Mouse (Mus musculus) MEL (cell line): ENCODE data around the gene Prkce. TPM values are rescaled to one million over a fixed set of nuclear protein-coding genes. Genes with fewer than 3 reads are reported as not detected.

Experiments
- DNase-seq: peaks from one replicate; pipeline ENCODE4 v3.0.0; 2011; ENCODE audit warnings: low read depth, low spot score
- H3K27ac ChIP-seq: 2 replicates; pipeline ENCODE4 v1.5.1; 2012; ENCODE audit warnings: low read depth, mild to moderate bottlenecking, control low read depth, low read length, moderate library complexity; ENCODE audit not compliant: control insufficient read depth
- H3K27me3 ChIP-seq, 2 experiments: fragments of 150-350 bp in 1 of 2; sonication (generic) in 1 of 2; 2 replicates each; pipeline ENCODE4 v1.6.1; 2012; ENCODE audit warnings: low read length in 2 of 2, mild to moderate bottlenecking in 2 of 2, improper control_type of control experiment in 1 of 2, moderate library complexity in 1 of 2; ENCODE audit not compliant: insufficient read depth in 2 of 2, control insufficient read depth in 1 of 2
- H3K36me3 ChIP-seq, 2 experiments: 2 replicates each; pipeline ENCODE4 v1.6.1; 2012 to 2014; ENCODE audit warnings: low read length in 2 of 2, improper control_type of control experiment in 1 of 2, inconsistent platforms in 1 of 2, mild to moderate bottlenecking in 1 of 2; ENCODE audit not compliant: insufficient read depth in 2 of 2, control insufficient read depth in 1 of 2
- H3K4me1 ChIP-seq, 2 experiments: fragments of 150-350 bp in 1 of 2; sonication (generic) in 1 of 2; 2 replicates each; pipeline ENCODE4 v1.6.1; 2012; ENCODE audit warnings: low read length in 2 of 2, improper control_type of control experiment in 1 of 2, mild to moderate bottlenecking in 1 of 2; ENCODE audit not compliant: insufficient read depth in 2 of 2, control insufficient read depth in 1 of 2
- H3K4me3 ChIP-seq, 2 experiments: fragments of 150-350 bp in 1 of 2; sonication (generic) in 1 of 2; 2 replicates each; pipeline ENCODE4 v1.5.1; 2012; ENCODE audit warnings: low read depth in 2 of 2, low read length in 2 of 2, mild to moderate bottlenecking in 2 of 2, moderate library complexity in 2 of 2, control low read depth in 1 of 2, improper control_type of control experiment in 1 of 2; ENCODE audit not compliant: control insufficient read depth in 1 of 2, insufficient read depth in 1 of 2
- H3K79me2 ChIP-seq: 2 replicates; pipeline ENCODE4 v1.6.1; 2012; ENCODE audit warnings: mild to moderate bottlenecking, low read length, moderate library complexity; ENCODE audit not compliant: control insufficient read depth, poor library complexity, insufficient read depth
- H3K9ac ChIP-seq: 2 replicates; pipeline ENCODE4 v1.6.1; 2012; ENCODE audit warnings: low read depth, mild to moderate bottlenecking, control low read depth, low read length, moderate library complexity; ENCODE audit not compliant: control insufficient read depth, poor library complexity, severe bottlenecking
- H3K9me3 ChIP-seq: fragments of 150-350 bp; sonication (generic); replicated peaks from 2 replicates; pipeline ENCODE4 v1.6.1; 2012; ENCODE audit warnings: mild to moderate bottlenecking, low read length, improper control_type of control experiment, moderate library complexity; ENCODE audit not compliant: insufficient read depth
- BHLHE40 ChIP-seq: IDR thresholded peaks from 2 replicates; pipeline ENCODE4 v1.6.1; 2012; ENCODE audit warnings: low read depth, mild to moderate bottlenecking, inconsistent platforms, low read length, improper control_type of control experiment, borderline replicate concordance
- CHD1 ChIP-seq: IDR thresholded peaks from 2 replicates; pipeline ENCODE4 v1.6.1; 2012; ENCODE audit warnings: low read depth, mild to moderate bottlenecking, inconsistent platforms, low read length, improper control_type of control experiment
- CHD2 ChIP-seq: IDR thresholded peaks from 2 replicates; pipeline ENCODE4 v1.6.1; 2011; ENCODE audit warnings: low read length, improper control_type of control experiment
- CTCF ChIP-seq, 3 experiments: IDR thresholded peaks in 2 of 3; conservative IDR thresholded peaks in 1 of 3; 2 replicates each; pipeline ENCODE4 v1.5.1; 2011 to 2012; ENCODE audit warnings: low read length in 3 of 3, low read depth in 2 of 3, mild to moderate bottlenecking in 2 of 3, improper control_type of control experiment in 1 of 3, inconsistent platforms in 1 of 3, mixed read lengths in 1 of 3, moderate library complexity in 1 of 3; ENCODE audit not compliant: control insufficient read depth in 1 of 3, insufficient read depth in 1 of 3, poor library complexity in 1 of 3, severe bottlenecking in 1 of 3
- ELF1 ChIP-seq: IDR thresholded peaks from 2 replicates; pipeline ENCODE4 v1.6.1; 2014; ENCODE audit warnings: low read depth, mild to moderate bottlenecking, inconsistent platforms, low read length, improper control_type of control experiment, moderate library complexity
- EP300 ChIP-seq, 2 experiments: IDR thresholded peaks; 2 replicates each; pipeline ENCODE4 v1.6.1; 2011; ENCODE audit warnings: improper control_type of control experiment in 2 of 2, low read length in 2 of 2, low read depth in 1 of 2, mild to moderate bottlenecking in 1 of 2
- GABPA ChIP-seq: IDR thresholded peaks from 2 replicates; pipeline ENCODE4 v1.6.1; 2012; ENCODE audit warnings: low read depth, mild to moderate bottlenecking, inconsistent platforms, low read length, improper control_type of control experiment, moderate library complexity
- HCFC1 ChIP-seq: IDR thresholded peaks from 2 replicates; pipeline ENCODE4 v1.6.1; 2012; ENCODE audit warnings: low read depth, mild to moderate bottlenecking, inconsistent platforms, low read length, improper control_type of control experiment, moderate library complexity
- KAT2A ChIP-seq: conservative IDR thresholded peaks from 2 replicates; pipeline ENCODE4 v1.6.1; 2012; ENCODE audit warnings: low read depth, low read length, improper control_type of control experiment, inconsistent platforms
- MAFK ChIP-seq: IDR thresholded peaks from 2 replicates; pipeline ENCODE4 v1.6.1; 2011; ENCODE audit warnings: low read depth, mild to moderate bottlenecking, low read length, improper control_type of control experiment, borderline replicate concordance
- MAZ ChIP-seq: IDR thresholded peaks from 2 replicates; pipeline ENCODE4 v1.6.1; 2012; ENCODE audit warnings: low read depth, mild to moderate bottlenecking, inconsistent platforms, low read length, improper control_type of control experiment
- MEF2A ChIP-seq: IDR thresholded peaks from 2 replicates; pipeline ENCODE4 v1.6.1; 2014; ENCODE audit warnings: low read depth, mild to moderate bottlenecking, inconsistent platforms, low read length, improper control_type of control experiment; ENCODE audit not compliant: poor library complexity, insufficient replicate concordance, severe bottlenecking; ENCODE audit errors: extremely low read depth
- MXI1 ChIP-seq: IDR thresholded peaks from 2 replicates; pipeline ENCODE4 v1.6.1; 2011; ENCODE audit warnings: mild to moderate bottlenecking, low read depth, low read length, improper control_type of control experiment
- MYB ChIP-seq: IDR thresholded peaks from 2 replicates; pipeline ENCODE4 v1.6.1; 2011; ENCODE audit warnings: mild to moderate bottlenecking, low read depth, low read length, improper control_type of control experiment
- MYC ChIP-seq: IDR thresholded peaks from 2 replicates; pipeline ENCODE4 v1.6.1; 2011; ENCODE audit warnings: low read depth, mild to moderate bottlenecking, low read length, improper control_type of control experiment, moderate library complexity
- NELFE ChIP-seq: IDR thresholded peaks from 2 replicates; pipeline ENCODE4 v1.6.1; 2011; ENCODE audit warnings: low read depth, low read length, improper control_type of control experiment
- POLR2A ChIP-seq, 2 experiments: IDR thresholded peaks; 2 replicates each; pipeline ENCODE4 v1.6.1; 2011 to 2012; ENCODE audit warnings: low read length in 2 of 2, mild to moderate bottlenecking in 2 of 2, control low read depth in 1 of 2, improper control_type of control experiment in 1 of 2, low read depth in 1 of 2, moderate library complexity in 1 of 2; ENCODE audit not compliant: control insufficient read depth in 1 of 2, insufficient read depth in 1 of 2, poor library complexity in 1 of 2
- POLR2AphosphoS2 ChIP-seq: IDR thresholded peaks from 2 replicates; pipeline ENCODE4 v1.6.1; 2011; ENCODE audit warnings: low read length, improper control_type of control experiment
- POLR2AphosphoS5 ChIP-seq: IDR thresholded peaks from 2 replicates; pipeline ENCODE4 v1.6.1; 2012; ENCODE audit warnings: low read depth, borderline replicate concordance, mild to moderate bottlenecking, inconsistent platforms, low read length, moderate library complexity, mixed read lengths
- RCOR1 ChIP-seq: IDR thresholded peaks from 2 replicates; pipeline ENCODE4 v1.6.1; 2012; ENCODE audit warnings: low read depth, mild to moderate bottlenecking, inconsistent platforms, low read length, improper control_type of control experiment
- SIN3A ChIP-seq: IDR thresholded peaks from 2 replicates; pipeline ENCODE4 v1.6.1; 2012; ENCODE audit warnings: low read length, improper control_type of control experiment, inconsistent platforms
- SMC3 ChIP-seq: IDR thresholded peaks from 2 replicates; pipeline ENCODE4 v1.6.1; 2011; ENCODE audit warnings: low read depth, low read length, improper control_type of control experiment
- TAL1 ChIP-seq: IDR thresholded peaks from 2 replicates; pipeline ENCODE4 v1.6.1; 2012; ENCODE audit warnings: mild to moderate bottlenecking, inconsistent platforms, low read length, moderate library complexity, mixed read lengths
- TCF12 ChIP-seq: IDR thresholded peaks from 2 replicates; pipeline ENCODE4 v1.6.1; 2014; ENCODE audit warnings: low read depth, mild to moderate bottlenecking, inconsistent platforms, low read length, improper control_type of control experiment, moderate library complexity
- USF2 ChIP-seq, 2 experiments: IDR thresholded peaks; 2 replicates each; pipeline ENCODE4 v1.6.1; 2011 to 2012; ENCODE audit warnings: improper control_type of control experiment in 2 of 2, low read length in 2 of 2, borderline replicate concordance in 1 of 2, inconsistent platforms in 1 of 2, low read depth in 1 of 2, mild to moderate bottlenecking in 1 of 2; ENCODE audit not compliant: insufficient read depth in 1 of 2
- ZKSCAN1 ChIP-seq: IDR thresholded peaks from 2 replicates; pipeline ENCODE4 v1.6.1; 2012; ENCODE audit warnings: low read depth, mild to moderate bottlenecking, inconsistent platforms, low read length, improper control_type of control experiment, moderate library complexity
- ZMIZ1 ChIP-seq: IDR thresholded peaks from 2 replicates; pipeline ENCODE4 v1.6.1; 2012; ENCODE audit warnings: low read depth, mild to moderate bottlenecking, inconsistent platforms, low read length, improper control_type of control experiment, moderate library complexity
- ZNF384 ChIP-seq: IDR thresholded peaks from 2 replicates; pipeline ENCODE4 v1.6.1; 2012; ENCODE audit warnings: low read depth, mild to moderate bottlenecking, inconsistent platforms, low read length, improper control_type of control experiment
- polyA plus RNA-seq, 2 experiments: library from polyadenylated mRNA; stranded (reverse) in 1 of 2; unstranded in 1 of 2; fragments of >175 nt in 1 of 2; fragments of >200 nt in 1 of 2; gene quantifications; 2 replicates each; pipeline versions ENCODE4 v1.2.1 to v1.2.4; 2012; ENCODE audit warnings: low replicate concordance in 2 of 2, low read depth in 1 of 2; ENCODE audit not compliant: insufficient read length in 2 of 2, insufficient read depth in 1 of 2, missing spikeins in 1 of 2
- total RNA-seq: library from RNA; depleted of rRNA; stranded (reverse); fragments of 300-350 nt; gene quantifications from 2 replicates; pipeline ENCODE4 v1.2.3, GENCODE M21; 2012

The Prkce gene
- total and polyA plus RNA-seq, 3 experiments: 3.0 to 5.3 TPM; not detected in 1

DNA sequence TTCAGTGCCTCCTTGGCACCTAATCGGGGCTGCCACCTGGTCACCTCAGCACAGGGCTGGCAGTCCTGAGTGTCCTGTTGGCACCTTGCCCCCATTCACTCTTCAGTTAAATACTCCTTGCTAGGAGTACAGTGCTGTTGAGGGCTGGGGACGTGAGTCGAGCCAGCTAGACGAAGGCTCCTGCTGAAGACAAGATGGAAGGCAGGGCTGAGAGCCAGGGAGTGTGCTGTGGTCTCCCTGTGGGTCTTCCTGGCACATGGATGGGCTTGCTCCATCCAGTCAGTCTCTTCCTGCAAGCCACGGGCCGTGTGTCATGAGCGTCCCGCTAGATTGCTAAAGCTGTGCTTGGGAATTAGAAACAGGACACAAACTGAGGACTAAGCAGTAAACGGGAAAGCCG lies 367.5 kb downstream of the Prkce start:
- no peak for TF ChIP-seq POLR2AphosphoS2
- TF ChIP-seq MXI1: no peak
- no peak for TF ChIP-seq MAZ
- no peak for TF ChIP-seq BHLHE40
- TF ChIP-seq HCFC1: no peak
- TF ChIP-seq USF2 (IDR thresholded peaks at IDR 0.05; ENCODE audit: borderline replicate concordance in 1 of 2, insufficient read depth in 1 of 2, low read depth in 1 of 2, low read length in 2 of 2): no peak
- TF ChIP-seq MYC: no peak
- TF ChIP-seq MYB: no peak
- TF ChIP-seq POLR2A (IDR thresholded peaks at IDR 0.05; ENCODE audit: control insufficient read depth in 1 of 2, insufficient read depth in 1 of 2, low read depth in 1 of 2, low read length in 2 of 2, poor library complexity in 1 of 2): no peak
- no peak for TF ChIP-seq CHD1
- no peak for TF ChIP-seq ZKSCAN1
- TF ChIP-seq RCOR1: no peak
- TF ChIP-seq TAL1: no peak
- TF ChIP-seq, all 39 proteins: peak for 0
- Histone ChIP-seq H3K9me3 (no peaks in the 10 kb centered on the region), H3K27ac (no peak overlapping the region), H3K27me3 (no peaks in the 10 kb centered on the region), H3K9ac (no peak overlapping the region), H3K36me3 (peaks cover 0 to 2% of the 10 kb centered on the region in 2 experiments; a peak in 1 of 4 replicates), H3K79me2 (no peaks in the 10 kb centered on the region), H3K4me1 (peaks cover 3 to 9% of the 10 kb centered on the region in 2 experiments; a peak in 3 of 4 replicates), H3K4me3 (no peak overlapping the region)
- DNase-seq: no peak

- Histone ChIP-seq H3K27me3 (no peaks in the 10 kb centered on the region), H3K79me2 (no peaks in the 10 kb centered on the region), H3K9ac (peak overlapping the region; percentile 45), H3K36me3 (peaks cover 0 to 2% of the 10 kb centered on the region in 2 experiments; a peak in 1 of 4 replicates), H3K4me1 (peaks cover 3 to 9% of the 10 kb centered on the region in 2 experiments; a peak in 3 of 4 replicates), H3K27ac (no peak overlapping the region; the same call in 1 of the 2 replicates), H3K9me3 (no peaks in the 10 kb centered on the region), H3K4me3 (peak overlapping the region; percentile 54 to 58)
- DNase-seq: peak; percentile 86
- TF ChIP-seq ZNF384 (no peak), SIN3A (peak; percentile 20; the same call in 1 of the 2 replicates), USF2 (IDR thresholded peaks at IDR 0.05; ENCODE audit: borderline replicate concordance in 1 of 2, insufficient read depth in 1 of 2, low read depth in 1 of 2, low read length in 2 of 2) (no peak), TCF12 (no peak), POLR2AphosphoS2 (no peak), ELF1 (no peak), CTCF (IDR thresholded peaks at IDR 0.05 in 2 of 3, conservative IDR thresholded peaks at IDR 0.05 in 1 of 3; ENCODE audit: control insufficient read depth in 1 of 3, insufficient read depth in 1 of 3, low read depth in 2 of 3, low read length in 3 of 3, poor library complexity in 1 of 3, severe bottlenecking in 1 of 3) (peak; percentile 54 to 70 (median 55)), RCOR1 (no peak), SMC3 (peak; percentile 76), KAT2A (no peak), MAFK (no peak), ZMIZ1 (no peak), POLR2A (IDR thresholded peaks at IDR 0.05; ENCODE audit: control insufficient read depth in 1 of 2, insufficient read depth in 1 of 2, low read depth in 1 of 2, low read length in 2 of 2, poor library complexity in 1 of 2) (no peak), NELFE (no peak), GABPA (no peak), MYC (no peak), MEF2A (no peak), HCFC1 (no peak), POLR2AphosphoS5 (no peak), EP300 (IDR thresholded peaks at IDR 0.05; ENCODE audit: low read depth in 1 of 2, low read length in 2 of 2) (no peak), CHD2 (no peak), MXI1 (no peak)
Observed at GRCm38 (mm10) chr17:86535827-86536656, 368.5 kb downstream of the Prkce start.
